Mouse (Mus musculus) forebrain, postnatal 0 days (tissue): Measurements from ENCODE around the gene Mif. TPM values are rescaled to one million over a fixed set of nuclear protein-coding genes. Genes with fewer than 3 reads are reported as not detected.

Experiments used
- ATAC-seq: fragments of 200-750 bp; cut with Nextera tagmentation; 2 replicates; pipeline ENCODE4 v1.8.0; 2017; ENCODE audit warnings: mild to moderate bottlenecking, moderate library complexity
- DNase-seq: peaks from one replicate; pipeline ENCODE4 v3.0.0-alpha.2; 2015
- H3K27ac ChIP-seq: fragments of 300-500 bp; sonication (generic); 2 replicates; pipeline ENCODE4 v1.5.1; 2014; ENCODE audit warnings: low read depth, mild to moderate bottlenecking, antibody characterized with exemption, low read length, moderate library complexity, mixed read lengths
- H3K27me3 ChIP-seq: fragments of 300-500 bp; sonication (generic); 2 replicates; pipeline ENCODE4 v1.6.1; 2014; ENCODE audit warnings: mild to moderate bottlenecking, low read length, mixed read lengths; ENCODE audit not compliant: insufficient read depth
- H3K36me3 ChIP-seq: fragments of 300-500 bp; sonication (generic); 2 replicates; pipeline ENCODE4 v1.6.1; 2014; ENCODE audit warnings: mild to moderate bottlenecking, moderate library complexity; ENCODE audit not compliant: insufficient read depth
- H3K4me1 ChIP-seq: fragments of 300-500 bp; sonication (generic); 2 replicates; pipeline ENCODE4 v1.6.1; 2014; ENCODE audit warnings: antibody characterized with exemption; ENCODE audit not compliant: insufficient read depth
- H3K4me2 ChIP-seq: fragments of 300-500 bp; sonication (generic); 2 replicates; pipeline ENCODE4 v1.6.1; 2014; ENCODE audit warnings: low read depth, mild to moderate bottlenecking, moderate library complexity
- H3K4me3 ChIP-seq: fragments of 300-500 bp; sonication (generic); 2 replicates; pipeline ENCODE4 v1.5.1; 2014; ENCODE audit warnings: low read depth, low read length, mixed read lengths
- H3K9ac ChIP-seq: fragments of 300-500 bp; sonication (generic); 2 replicates; pipeline ENCODE4 v1.6.1; 2014; ENCODE audit warnings: mild to moderate bottlenecking
- H3K9me3 ChIP-seq: fragments of 300-500 bp; sonication (generic); 2 replicates; pipeline ENCODE4 v1.6.1; 2016; ENCODE audit warnings: low read length
- CTCF ChIP-seq: sonication (generic); IDR thresholded peaks from 2 replicates; pipeline ENCODE4 v1.5.1; 2016; ENCODE audit warnings: antibody characterized with exemption, control low read depth, low read depth
- WGBS: fragments of 180-500 bp; shearing (Covaris S2); extraction: QIAGEN DNeasy Blood & Tissue Kit; methylation state at CpG from one replicate; pipeline ENCODE4 v1.1.7; 2014; 5-methylcytosine and 5-hydroxymethylcytosine counted together
- polyA plus RNA-seq: library from polyadenylated mRNA; unstranded; fragments of >200 nt; fragmentation: Nextera tagmentation; extraction: Ambion mirVana; gene quantifications from 2 replicates; pipeline ENCODE4 v1.2.1, GENCODE M21; 2015
- total RNA-seq: library from RNA; depleted of rRNA; stranded (reverse); fragments of >200 nt; gene quantifications from 2 replicates; pipeline ENCODE4 v1.2.3, GENCODE M21; 2014

Mif gene
- total and polyA plus RNA-seq, 2 experiments from 2014 or later = 704 to 2,127 TPM

DNA sequence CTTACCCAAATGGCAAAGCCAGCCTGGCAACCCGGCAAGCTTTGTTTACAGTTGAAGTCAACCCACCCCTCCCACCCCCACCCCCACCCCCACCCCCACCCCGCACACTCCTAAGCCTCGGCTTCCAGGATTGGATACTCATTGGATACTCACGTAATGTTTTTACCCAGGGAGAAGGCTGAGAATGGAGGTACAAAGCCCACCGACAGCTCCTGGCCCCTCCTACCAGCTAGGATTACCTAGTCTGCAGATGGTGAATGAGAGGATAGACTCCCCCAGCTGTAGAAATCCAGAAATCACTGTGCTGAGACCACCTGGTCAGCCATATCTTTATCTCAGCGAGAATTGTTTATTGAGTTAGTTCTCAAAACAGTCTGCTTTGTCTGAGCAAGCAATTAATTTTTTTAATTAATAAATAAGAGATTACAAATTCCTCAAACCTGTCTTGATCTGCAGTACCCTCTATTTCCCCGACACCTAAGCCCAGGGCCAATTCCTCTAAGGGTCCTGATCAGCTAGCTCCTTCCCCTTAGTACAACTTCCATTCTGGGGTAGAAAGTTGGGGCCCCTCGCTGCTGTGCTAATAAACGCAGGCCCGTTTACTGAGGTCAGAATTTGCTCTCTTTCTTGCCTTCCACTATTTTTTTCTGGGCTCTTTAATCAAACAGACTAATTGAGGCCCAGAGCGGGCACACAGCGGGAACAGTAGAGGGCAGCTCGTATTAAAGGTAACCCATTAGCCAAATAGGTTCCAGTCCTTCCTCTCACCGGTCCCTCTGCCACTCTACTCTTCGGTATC is 22.6 kb upstream of the Mif start:
- 8% methylated on average over 15 of the region's 15 CpGs for WGBS
- no peaks in the 10 kb centered on the region for H3K36me3 ChIP-seq
- DNase-seq = no peak
- no peaks in the 10 kb centered on the region for H3K4me1 ChIP-seq
- no peaks in the 10 kb centered on the region for H3K9me3 ChIP-seq
- ATAC-seq = peak; percentile 36; the same call in 1 of the 2 replicates
- no peak overlapping the region for H3K4me3 ChIP-seq
- H3K4me2 ChIP-seq = no peak overlapping the region
- no peak overlapping the region for H3K9ac ChIP-seq
- no peak for TF ChIP-seq CTCF
- no peaks in the 10 kb centered on the region for H3K27me3 ChIP-seq
- H3K27ac ChIP-seq = no peak overlapping the region

GRCm38 (mm10) chr10:75881578-75882432 is 21.8 kb upstream of the Mif start:
- no peak for ATAC-seq
- Histone ChIP-seq H3K27ac (no peak overlapping the region), H3K4me2 (no peak overlapping the region)

GRCm38 (mm10) chr10:75880771-75881577 is 20.9 kb upstream of the Mif start:
- Histone ChIP-seq H3K27me3 (no peaks in the 10 kb centered on the region), H3K9me3 (no peaks in the 10 kb centered on the region), H3K27ac (no peak overlapping the region), H3K36me3 (no peaks in the 10 kb centered on the region), H3K9ac (no peak overlapping the region), H3K4me1 (no peaks in the 10 kb centered on the region), H3K4me3 (no peak overlapping the region), H3K4me2 (no peak overlapping the region)
- ATAC-seq (no peak), DNase-seq (no peak)
- no peak for TF ChIP-seq CTCF
- WGBS = 35% methylated on average over 6 of the region's 6 CpGs

More at GRCm38 (mm10) chr10:75881578-75882432, 21.8 kb upstream of the Mif start:
- WGBS = 15% methylated on average over 20 of the region's 20 CpGs
- no peak overlapping the region for H3K9ac ChIP-seq
- H3K4me3 ChIP-seq = no peak overlapping the region
- H3K27me3 ChIP-seq = no peaks in the 10 kb centered on the region
- no peak for DNase-seq
- TF ChIP-seq CTCF = no peak
- no peaks in the 10 kb centered on the region for H3K36me3 ChIP-seq
- H3K4me1 ChIP-seq = no peaks in the 10 kb centered on the region
- no peaks in the 10 kb centered on the region for H3K9me3 ChIP-seq

DNA sequence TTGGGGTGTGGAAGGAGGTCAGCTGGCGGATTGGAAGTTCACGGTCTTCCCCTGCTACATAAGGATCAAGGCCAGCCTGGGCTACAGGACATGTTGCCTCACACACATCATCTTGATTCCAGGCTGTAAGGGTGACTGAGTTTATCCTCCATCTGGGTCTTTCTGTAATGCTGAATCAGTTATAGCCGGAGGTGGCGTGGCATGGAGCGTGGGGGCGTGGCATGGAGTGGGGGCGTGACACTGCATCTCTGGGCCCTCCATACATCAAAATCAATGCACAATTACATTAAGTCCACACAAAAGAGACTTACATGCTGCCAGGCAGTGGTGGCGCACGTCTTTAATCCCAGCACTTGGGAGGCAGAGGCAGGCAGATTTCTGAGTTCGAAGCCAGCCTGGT is 20.3 kb upstream of the Mif start:
- DNase-seq = no peak
- Histone ChIP-seq H3K4me3 (no peak overlapping the region), H3K4me1 (no peaks in the 10 kb centered on the region), H3K36me3 (no peaks in the 10 kb centered on the region), H3K27ac (no peak overlapping the region), H3K27me3 (no peaks in the 10 kb centered on the region), H3K9ac (no peak overlapping the region), H3K9me3 (no peaks in the 10 kb centered on the region), H3K4me2 (no peak overlapping the region)
- no peak for TF ChIP-seq CTCF
- ATAC-seq = no peak
- WGBS = 90% methylated on average over 10 of the region's 10 CpGs

DNA sequence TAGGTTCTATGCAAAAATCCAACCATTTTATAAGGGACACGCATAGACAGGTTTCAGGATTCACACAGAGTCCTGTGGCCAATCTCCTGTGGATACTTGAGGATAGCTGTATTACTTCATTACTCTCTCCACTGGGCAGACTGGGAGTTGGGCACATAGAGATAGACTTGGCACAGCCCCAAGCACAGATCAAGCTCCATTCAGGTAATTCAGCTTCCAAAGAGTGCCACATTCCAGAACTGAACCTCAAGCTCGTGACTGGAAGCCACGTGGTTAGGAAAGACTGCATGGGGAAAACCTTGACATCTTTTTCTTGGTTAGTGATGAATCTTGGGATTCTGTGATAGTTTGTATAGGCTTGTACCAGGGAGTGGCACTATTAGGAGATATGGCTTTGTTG is 18.8 kb upstream of the Mif start:
- no peak for DNase-seq
- Histone ChIP-seq H3K27me3 (no peaks in the 10 kb centered on the region), H3K4me3 (no peak overlapping the region), H3K27ac (no peak overlapping the region), H3K36me3 (no peaks in the 10 kb centered on the region), H3K4me2 (no peak overlapping the region), H3K4me1 (peaks cover under 1% of the 10 kb centered on the region; the same call in 1 of the 2 replicates), H3K9me3 (no peaks in the 10 kb centered on the region), H3K9ac (no peak overlapping the region)
- TF ChIP-seq CTCF = no peak
- no peak for ATAC-seq
- 68% methylated on average over 3 of the region's 3 CpGs for WGBS

DNA sequence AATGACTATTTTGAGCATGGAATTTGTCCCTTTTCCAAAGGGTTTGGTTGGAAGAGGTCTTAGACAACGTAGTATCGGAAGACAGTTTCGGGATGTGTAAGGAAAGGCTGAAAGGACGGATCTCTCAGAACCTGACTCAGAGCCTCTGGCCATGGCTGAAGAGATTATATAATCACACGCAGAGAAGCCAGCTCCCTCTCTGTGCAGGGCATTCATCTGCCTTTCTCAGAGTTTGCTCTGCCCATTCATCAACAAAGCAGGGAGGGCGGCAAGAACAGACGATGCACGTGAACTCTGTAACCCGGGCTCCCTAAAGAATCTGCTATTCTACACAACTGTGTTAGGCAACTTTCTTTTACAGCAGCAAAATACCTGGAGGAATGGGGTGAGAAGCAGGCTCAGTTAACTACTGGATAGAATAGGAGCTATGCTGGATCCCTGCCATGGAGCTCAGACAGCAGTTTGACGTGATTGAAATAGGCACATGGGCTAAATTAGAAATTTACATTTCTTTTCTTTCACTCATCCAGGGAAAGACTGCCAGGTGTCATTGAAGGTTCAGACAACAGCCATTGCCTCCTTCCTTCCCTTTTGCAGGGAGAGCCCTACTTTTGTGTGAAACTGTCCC is 13.6 kb upstream of the Mif start:
- no peaks in the 10 kb centered on the region for H3K36me3 ChIP-seq
- H3K9ac ChIP-seq = peak overlapping the region; percentile 45
- TF ChIP-seq CTCF = no peak
- H3K4me3 ChIP-seq = peak overlapping the region; percentile 28
- H3K27ac ChIP-seq = peak overlapping the region; percentile 69
- H3K27me3 ChIP-seq = no peaks in the 10 kb centered on the region
- ATAC-seq (no peak), DNase-seq (peak; percentile 36)
- H3K4me1 ChIP-seq = peaks cover 13% of the 10 kb centered on the region
- H3K9me3 ChIP-seq = no peaks in the 10 kb centered on the region
- peak overlapping the region; percentile 58 for H3K4me2 ChIP-seq
- WGBS = 4% methylated on average over 10 of the region's 10 CpGs
